Mouse (Mus musculus) neural tube, embryonic 14.5 days (tissue): ENCODE measurements around the gene Mical1. TPM values are rescaled to one million over a fixed set of nuclear protein-coding genes. Genes with fewer than 3 reads are reported as not detected.
A peak's percentile ranks its signal among the peaks of the same experiment; 100 is the strongest.

Experiments
- ATAC-seq: fragments of 200-750 bp; cut with Nextera tagmentation; 2 replicates; pipeline ENCODE4 v1.8.0; 2017; ENCODE audit warnings: low read depth, mild to moderate bottlenecking, moderate TSS enrichment, moderate library complexity
- H3K27ac ChIP-seq: fragments of 300-500 bp; sonication (generic); 2 replicates; pipeline ENCODE4 v1.5.1; 2014; ENCODE audit warnings: low read depth, mild to moderate bottlenecking, control low read depth, low read length, moderate library complexity, mixed read lengths
- H3K27me3 ChIP-seq: fragments of 300-500 bp; sonication (generic); 2 replicates; pipeline ENCODE4 v1.6.1; 2014; ENCODE audit warnings: low read length; ENCODE audit not compliant: control insufficient read depth, insufficient read depth
- H3K36me3 ChIP-seq: fragments of 300-500 bp; sonication (generic); 2 replicates; pipeline ENCODE4 v1.6.1; 2014; ENCODE audit warnings: low read length, mixed read lengths; ENCODE audit not compliant: control insufficient read depth, insufficient read depth
- H3K4me1 ChIP-seq: fragments of 300-500 bp; sonication (generic); 2 replicates; pipeline ENCODE4 v1.6.1; 2014; ENCODE audit warnings: low read length; ENCODE audit not compliant: control insufficient read depth, insufficient read depth
- H3K4me2 ChIP-seq: fragments of 300-500 bp; sonication (generic); 2 replicates; pipeline ENCODE4 v1.6.1; 2014; ENCODE audit warnings: mild to moderate bottlenecking, low read depth, low read length, control low read depth
- H3K4me3 ChIP-seq: fragments of 300-500 bp; sonication (generic); 2 replicates; pipeline ENCODE4 v1.5.1; 2014; ENCODE audit warnings: low read depth, low read length, control low read depth, mixed read lengths
- H3K9ac ChIP-seq: fragments of 300-500 bp; sonication (generic); replicated peaks from 2 replicates; pipeline ENCODE4 v1.6.1; 2014; ENCODE audit warnings: low read depth, mild to moderate bottlenecking, control low read depth, low read length, mixed read lengths
- H3K9me3 ChIP-seq: fragments of 300-500 bp; sonication (generic); 2 replicates; pipeline ENCODE4 v1.6.1; 2016; ENCODE audit warnings: low read length; ENCODE audit not compliant: control insufficient read depth
- WGBS: fragments of 180-500 bp; shearing (Covaris S2); extraction: QIAGEN DNeasy Blood & Tissue Kit; methylation state at CpG from one replicate; pipeline ENCODE4 v1.1.7; 2014; 5-methylcytosine and 5-hydroxymethylcytosine counted together
- polyA plus RNA-seq: library from polyadenylated mRNA; unstranded; fragments of >200 nt; fragmentation: Nextera tagmentation; extraction: Ambion mirVana; gene quantifications from 2 replicates; pipeline ENCODE4 v1.2.1, GENCODE M21; 2014

Gene Mical1
- polyA plus RNA-seq, 1 experiment from 2014 or later, result 19.8 TPM

DNA sequence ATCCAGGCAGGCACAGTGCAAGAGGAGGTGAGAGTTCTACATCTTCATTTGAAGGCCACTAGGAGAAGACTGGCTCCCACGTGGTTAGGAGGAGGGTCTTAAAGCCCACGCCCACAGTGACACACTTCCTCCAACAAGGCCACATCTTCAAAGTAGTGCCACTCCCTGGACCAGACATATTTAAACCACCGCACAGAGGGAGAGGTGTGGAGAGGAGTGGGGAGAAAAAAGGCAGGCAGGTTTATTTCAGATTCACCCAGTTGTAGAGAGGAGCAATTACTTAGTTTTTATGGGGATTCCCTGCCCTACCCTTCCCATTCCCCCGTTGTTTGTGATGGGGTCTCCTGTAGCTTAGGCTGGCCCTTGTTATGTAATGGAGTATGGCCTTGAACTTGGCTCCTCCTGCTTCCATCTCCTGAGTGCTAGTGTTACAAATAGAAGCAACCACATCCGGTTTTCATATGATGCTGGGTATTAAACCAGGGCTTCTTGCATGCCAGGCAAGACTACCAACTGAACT, 3.1 kb upstream of the Mical1 start:
- H3K4me1 ChIP-seq, result peaks cover 16% of the 10 kb centered on the region
- no peak overlapping the region for H3K4me3 ChIP-seq
- ATAC-seq, result no peak
- no peaks in the 10 kb centered on the region for H3K36me3 ChIP-seq
- H3K9me3 ChIP-seq, result no peaks in the 10 kb centered on the region
- H3K9ac ChIP-seq, result no peak overlapping the region
- H3K27me3 ChIP-seq, result no peaks in the 10 kb centered on the region
- WGBS, result 75% methylated on average over 5 of the region's 5 CpGs
- no peak overlapping the region for H3K27ac ChIP-seq
- no peak overlapping the region for H3K4me2 ChIP-seq

DNA sequence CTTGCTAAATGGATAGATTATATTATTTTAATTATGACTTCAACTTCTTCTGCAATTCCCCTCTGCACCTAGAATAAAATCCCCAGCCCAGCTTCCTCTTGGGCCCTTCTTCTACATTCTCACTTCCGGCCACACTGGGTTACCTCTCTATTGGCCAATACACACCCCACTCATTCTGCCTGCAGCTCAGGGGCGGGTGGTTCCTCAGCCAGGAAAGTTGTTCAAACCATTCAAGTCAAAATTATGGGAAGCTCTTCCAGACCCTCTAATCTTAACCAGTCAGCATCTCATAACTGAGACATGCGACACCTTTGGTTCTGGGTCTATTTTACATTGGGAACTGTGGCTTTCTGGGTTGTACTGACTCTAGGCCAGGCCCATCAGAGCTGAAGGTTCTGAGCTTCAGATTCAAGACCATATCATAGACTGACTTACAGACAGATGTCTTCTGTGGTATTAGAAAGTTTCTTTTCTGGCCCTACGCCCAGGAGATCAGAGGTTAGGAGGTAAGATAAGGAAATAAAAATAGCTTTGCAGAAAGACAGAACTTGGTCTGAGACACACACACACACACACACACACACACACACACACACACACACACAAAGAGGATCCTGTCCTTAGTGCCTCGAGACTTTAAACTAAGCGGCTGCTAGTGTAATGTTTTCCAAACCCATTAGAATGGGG, 2.2 kb upstream of the Mical1 start:
- H3K9ac ChIP-seq, result no peak overlapping the region
- no peak overlapping the region for H3K4me2 ChIP-seq
- no peak for ATAC-seq
- no peak overlapping the region for H3K4me3 ChIP-seq
- H3K27me3 ChIP-seq, result no peaks in the 10 kb centered on the region
- H3K27ac ChIP-seq, result no peak overlapping the region
- WGBS, result 83% methylated on average over 6 of the region's 6 CpGs
- no peaks in the 10 kb centered on the region for H3K9me3 ChIP-seq
- H3K36me3 ChIP-seq, result no peaks in the 10 kb centered on the region
- H3K4me1 ChIP-seq, result peaks cover 18% of the 10 kb centered on the region

DNA sequence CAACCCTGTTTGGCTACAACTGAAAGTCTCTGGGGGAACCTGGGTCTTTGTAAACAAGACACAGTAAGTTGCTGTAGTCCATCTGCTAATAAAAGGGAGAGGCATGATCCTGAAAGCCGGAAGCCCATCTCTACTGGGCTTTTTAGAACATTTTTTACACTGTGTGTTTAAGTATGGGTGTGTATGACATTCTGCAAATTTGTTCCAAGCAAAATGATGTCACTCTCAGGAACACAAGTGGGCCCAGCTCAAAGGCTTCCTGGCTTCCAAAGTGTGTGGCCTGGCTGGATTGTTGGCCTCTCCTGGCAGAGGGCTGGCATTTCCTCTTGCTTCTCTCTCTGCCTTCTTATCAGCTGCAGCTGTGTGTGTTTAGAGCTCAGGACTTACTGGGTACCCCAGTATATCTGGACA, 1.1 kb upstream of the Mical1 start:
- no peak for ATAC-seq
- WGBS, result 82% methylated on average over 1 of the region's 1 CpGs

DNA sequence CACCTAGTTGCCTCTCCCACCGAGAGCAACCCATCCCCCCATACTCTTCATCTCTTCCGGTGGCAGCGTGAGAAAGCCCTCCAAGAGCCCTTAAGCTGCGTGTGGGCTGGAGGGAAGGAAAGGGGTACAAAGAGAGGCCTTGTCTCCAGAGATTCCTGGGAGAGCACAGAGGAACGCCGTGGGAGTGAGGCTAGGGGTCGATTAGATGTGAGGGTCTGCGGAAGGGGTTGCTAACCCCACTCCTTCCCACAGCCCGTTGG, 834 bp downstream of the Mical1 start:
- Histone ChIP-seq H3K9ac (peak overlapping the region; percentile 65), H3K27me3 (no peaks in the 10 kb centered on the region), H3K4me1 (peaks cover 18% of the 10 kb centered on the region), H3K4me3 (peak overlapping the region; percentile 44), H3K27ac (peak overlapping the region; percentile 67), H3K9me3 (no peaks in the 10 kb centered on the region), H3K36me3 (no peaks in the 10 kb centered on the region), H3K4me2 (peak overlapping the region; percentile 70)
- ATAC-seq, result peak; percentile 35
- 0% methylated on average over 9 of the region's 9 CpGs for WGBS

More for the DNA sequence above, 1.1 kb upstream of the Mical1 start:
- no peak overlapping the region for H3K27ac ChIP-seq
- H3K27me3 ChIP-seq, result no peaks in the 10 kb centered on the region
- peaks cover 18% of the 10 kb centered on the region for H3K4me1 ChIP-seq
- no peak overlapping the region for H3K4me2 ChIP-seq
- no peaks in the 10 kb centered on the region for H3K9me3 ChIP-seq
- H3K36me3 ChIP-seq, result no peaks in the 10 kb centered on the region
- no peak overlapping the region for H3K9ac ChIP-seq
- no peak overlapping the region for H3K4me3 ChIP-seq

DNA sequence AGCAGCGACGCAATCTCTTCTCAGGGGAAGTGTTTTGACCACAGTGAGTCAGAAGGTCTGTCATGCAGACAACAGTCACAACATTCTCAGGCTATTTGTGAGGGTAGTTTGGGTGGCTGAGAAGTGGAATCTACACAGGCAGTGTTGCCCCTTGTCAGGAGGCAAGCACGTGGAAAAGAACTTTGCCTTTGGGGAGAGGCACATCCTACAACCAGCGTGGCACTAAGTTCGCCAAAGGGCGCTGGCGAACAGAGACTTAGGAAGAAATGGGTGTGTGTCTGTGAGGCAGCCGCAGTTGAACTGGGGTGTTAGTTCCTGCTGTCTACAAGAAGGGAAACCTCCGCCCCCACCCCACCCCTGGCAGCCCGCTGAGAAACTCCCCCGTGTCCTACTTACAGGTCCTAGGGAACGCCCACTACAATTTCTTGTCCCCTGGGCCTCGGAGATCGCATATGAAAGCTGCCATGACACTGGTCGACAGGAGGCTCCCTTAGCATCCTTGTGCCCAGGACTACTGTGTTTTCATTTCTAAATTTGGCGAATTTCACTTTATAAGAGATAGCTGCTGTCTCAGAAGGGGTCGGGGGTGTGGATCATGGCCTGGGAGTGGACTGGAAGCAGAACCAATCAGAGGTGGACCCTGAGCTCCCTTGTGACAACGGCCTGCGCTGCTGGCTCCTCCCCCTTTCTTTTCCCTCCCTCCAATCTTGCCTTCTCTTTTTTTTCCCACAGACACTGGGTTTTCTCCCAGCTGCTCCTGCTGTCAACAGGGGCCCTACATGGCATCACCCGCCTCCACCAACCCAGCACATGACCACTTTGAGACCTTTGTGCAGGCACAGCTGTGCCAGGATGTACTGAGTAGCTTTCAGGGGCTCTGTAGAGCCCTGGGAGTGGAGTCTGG, 1.4 kb downstream of the Mical1 start:
- H3K9me3 ChIP-seq, result no peaks in the 10 kb centered on the region
- peak overlapping the region; percentile 44 for H3K4me3 ChIP-seq
- H3K36me3 ChIP-seq, result no peaks in the 10 kb centered on the region
- H3K27me3 ChIP-seq, result no peaks in the 10 kb centered on the region
- peak; percentile 77 for ATAC-seq
- H3K9ac ChIP-seq, result peak overlapping the region; percentile 65
- 2% methylated on average over 20 of the region's 20 CpGs for WGBS
- H3K4me1 ChIP-seq, result peaks cover 18% of the 10 kb centered on the region
- peak overlapping the region; percentile 67 for H3K27ac ChIP-seq
- peak overlapping the region; percentile 70 for H3K4me2 ChIP-seq

DNA sequence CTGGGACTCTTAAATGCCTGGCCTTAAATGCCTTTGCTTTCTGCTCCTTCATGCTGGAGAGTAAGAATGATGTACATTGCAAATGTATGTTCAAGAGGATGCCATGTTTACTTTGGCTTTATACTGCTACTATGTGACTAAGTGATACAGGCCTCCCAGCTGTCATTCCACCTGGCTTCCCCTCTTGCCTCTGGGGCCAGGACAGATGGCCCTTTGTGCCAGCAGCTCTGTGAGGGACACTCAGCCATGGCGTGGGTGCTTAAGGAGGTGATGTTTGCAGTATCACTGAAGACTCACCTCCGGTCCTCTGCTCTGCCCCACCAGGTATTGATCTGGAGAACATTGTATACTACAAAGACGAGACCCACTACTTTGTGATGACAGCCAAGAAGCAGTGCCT, 3.8 kb downstream of the Mical1 start:
- Histone ChIP-seq H3K4me2 (no peak overlapping the region), H3K36me3 (peaks cover 3% of the 10 kb centered on the region; the same call in 1 of the 2 replicates), H3K27ac (no peak overlapping the region), H3K9me3 (no peaks in the 10 kb centered on the region), H3K4me3 (no peak overlapping the region), H3K9ac (no peak overlapping the region), H3K4me1 (peaks cover 18% of the 10 kb centered on the region), H3K27me3 (no peaks in the 10 kb centered on the region)
- WGBS, result 84% methylated on average over 3 of the region's 3 CpGs
- no peak for ATAC-seq

DNA sequence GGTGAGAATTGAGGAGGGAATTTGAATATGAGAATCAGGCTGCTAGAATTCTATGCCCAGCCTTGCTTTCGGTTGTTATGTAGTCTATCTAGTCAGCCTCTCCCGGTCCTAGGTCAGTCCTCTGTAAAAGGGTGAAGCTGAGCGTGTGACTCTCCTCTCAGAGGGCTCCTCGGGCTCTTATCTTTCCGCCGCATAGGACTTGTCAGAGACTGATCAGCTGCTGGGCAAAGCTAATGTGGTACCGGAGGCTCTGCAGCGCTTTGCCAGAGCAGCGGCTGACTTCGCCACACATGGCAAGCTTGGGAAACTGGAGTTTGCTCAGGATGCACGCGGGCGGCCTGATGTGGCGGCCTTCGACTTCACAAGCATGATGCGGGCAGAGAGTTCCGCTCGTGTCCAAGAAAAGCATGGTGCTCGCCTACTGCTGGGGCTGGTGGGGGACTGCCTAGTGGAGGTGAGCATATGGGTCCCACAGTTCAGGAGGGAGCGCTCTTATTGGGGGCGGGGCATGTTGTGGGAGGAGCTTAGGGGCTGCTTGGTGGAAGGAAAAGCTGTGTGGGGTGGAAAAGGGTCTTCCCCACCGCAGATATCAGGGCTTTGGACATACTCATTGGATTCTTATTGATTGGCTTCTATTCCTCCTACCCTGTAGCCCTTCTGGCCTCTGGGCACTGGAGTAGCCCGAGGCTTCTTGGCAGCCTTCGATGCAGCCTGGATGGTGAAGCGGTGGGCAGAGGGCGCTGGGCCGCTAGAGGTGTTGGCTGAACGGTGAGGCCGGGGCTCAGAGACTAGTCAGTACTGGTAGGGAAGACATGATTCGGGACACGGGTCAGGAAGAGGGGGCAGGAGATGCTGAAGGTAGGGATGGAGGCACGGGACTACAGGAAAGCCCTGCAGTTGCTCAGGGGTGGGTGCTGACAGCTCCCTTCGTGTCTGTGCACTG, 5.1 kb downstream of the Mical1 start:
- 72% methylated on average over 33 of the region's 33 CpGs for WGBS
- H3K4me3 ChIP-seq, result no peak overlapping the region
- peaks cover 13% of the 10 kb centered on the region; the same call in 1 of the 2 replicates for H3K4me1 ChIP-seq
- ATAC-seq, result no peak
- H3K9me3 ChIP-seq, result no peaks in the 10 kb centered on the region
- no peak overlapping the region for H3K4me2 ChIP-seq
- H3K27ac ChIP-seq, result no peak overlapping the region
- H3K9ac ChIP-seq, result no peak overlapping the region
- peaks cover 7% of the 10 kb centered on the region for H3K36me3 ChIP-seq
- no peaks in the 10 kb centered on the region for H3K27me3 ChIP-seq

DNA sequence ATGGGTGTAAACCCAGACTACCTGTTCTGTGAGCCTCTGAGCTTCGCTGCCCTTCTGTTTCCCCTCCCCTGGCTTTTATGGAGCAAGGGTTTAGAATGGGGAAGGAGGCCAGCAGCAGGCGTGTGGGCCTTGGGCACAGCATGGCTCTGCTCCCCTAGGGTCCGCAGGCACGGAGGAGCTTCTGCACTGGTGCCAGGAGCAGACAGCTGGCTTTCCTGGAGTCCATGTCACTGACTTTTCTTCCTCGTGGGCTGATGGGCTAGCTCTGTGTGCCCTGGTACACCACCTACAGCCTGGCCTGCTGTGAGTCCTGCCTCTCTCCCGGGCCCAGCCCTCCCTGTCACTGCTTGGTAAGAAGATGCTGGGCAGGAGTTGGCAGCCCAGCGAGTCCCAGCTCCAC, 6.3 kb downstream of the Mical1 start:
- no peaks in the 10 kb centered on the region for H3K9me3 ChIP-seq
- H3K4me2 ChIP-seq, result no peak overlapping the region
- H3K4me1 ChIP-seq, result peaks cover 6% of the 10 kb centered on the region; the same call in 1 of the 2 replicates
- no peak for ATAC-seq
- WGBS, result 72% methylated on average over 7 of the region's 7 CpGs
- H3K27ac ChIP-seq, result no peak overlapping the region
- H3K4me3 ChIP-seq, result no peak overlapping the region
- H3K36me3 ChIP-seq, result peaks cover 13% of the 10 kb centered on the region
- no peaks in the 10 kb centered on the region for H3K27me3 ChIP-seq
- no peak overlapping the region for H3K9ac ChIP-seq
